Mouse (Mus musculus): Measurements from ENCODE around the gene Pdzd4. TPM values are rescaled to one million over a fixed set of nuclear protein-coding genes. Genes with fewer than 3 reads are reported as not detected.

Pdzd4 gene
- polyA plus RNA-seq, 1 experiment from 2014 or later = 0.06 TPM

- Histone ChIP-seq H3K9me3 (ENCODE audit: low read length) (no peaks in the 10 kb centered on the region), H3K4me3 (ENCODE audit: low read depth, low read length) (no peak overlapping the region), H3K36me3 (replicated peaks; ENCODE audit: insufficient read depth, low read length) (no peaks in the 10 kb centered on the region), H3K4me1 (ENCODE audit: insufficient read depth) (no peaks in the 10 kb centered on the region), H3K27me3 (ENCODE audit: insufficient read depth, low read length) (no peaks in the 10 kb centered on the region; the same call in 1 of the 2 replicates), H3K4me2 (ENCODE audit: low read depth, low read length) (no peak overlapping the region), H3K27ac (ENCODE audit: low read depth) (no peak overlapping the region), H3K9ac (replicated peaks) (no peak overlapping the region)
- DNase-seq = no peak
- no peak for ATAC-seq
- TF ChIP-seq CTCF (IDR thresholded peaks at IDR 0.05; ENCODE audit: low read depth) (no peak), EP300 (IDR thresholded peaks at IDR 0.05; ENCODE audit: low read depth) (no peak)
- 38% methylated on average over 3 of the region's 3 CpGs for WGBS (ENCODE audit: insufficient replicate concordance)
Observed at GRCm38 (mm10) chrX:73816596-73817314, 8.0 kb downstream of the Pdzd4 start.

GRCm38 (mm10) chrX:73815072-73815471 is 9.7 kb downstream of the Pdzd4 start:
- Histone ChIP-seq H3K27ac (ENCODE audit: low read depth) (no peak overlapping the region), H3K4me3 (ENCODE audit: low read depth, low read length) (no peak overlapping the region), H3K27me3 (ENCODE audit: insufficient read depth, low read length) (no peaks in the 10 kb centered on the region), H3K9ac (replicated peaks) (no peak overlapping the region), H3K36me3 (replicated peaks; ENCODE audit: insufficient read depth, low read length) (no peaks in the 10 kb centered on the region), H3K4me1 (ENCODE audit: insufficient read depth) (no peaks in the 10 kb centered on the region), H3K9me3 (ENCODE audit: low read length) (no peaks in the 10 kb centered on the region), H3K4me2 (ENCODE audit: low read depth, low read length) (no peak overlapping the region; the same call in 1 of the 2 replicates)
- no peak for ATAC-seq
- no peak for DNase-seq
- 17% methylated on average over 14 of the region's 14 CpGs for WGBS (ENCODE audit: insufficient replicate concordance)
- TF ChIP-seq EP300 (IDR thresholded peaks at IDR 0.05; ENCODE audit: low read depth) (no peak), CTCF (IDR thresholded peaks at IDR 0.05; ENCODE audit: low read depth) (no peak)

- ATAC-seq = no peak
- TF ChIP-seq EP300 (IDR thresholded peaks at IDR 0.05; ENCODE audit: low read depth) (no peak), CTCF (IDR thresholded peaks at IDR 0.05; ENCODE audit: low read depth) (no peak)
- 71% methylated on average over 1 of the region's 1 CpGs for WGBS (ENCODE audit: insufficient replicate concordance)
Observed at GRCm38 (mm10) chrX:73805814-73806213, 19.0 kb downstream of the Pdzd4 start.

GRCm38 (mm10) chrX:73798502-73798901 is 26.3 kb downstream of the Pdzd4 start:
- no peak overlapping the region for H3K27ac ChIP-seq (ENCODE audit: low read depth)
- H3K4me2 ChIP-seq (ENCODE audit: low read depth, low read length) = no peak overlapping the region
- WGBS (ENCODE audit: insufficient replicate concordance) = 46% methylated on average over 8 of the region's 9 CpGs
- ATAC-seq = peak; percentile 70
- no peaks in the 10 kb centered on the region for H3K4me1 ChIP-seq (ENCODE audit: insufficient read depth)
- TF ChIP-seq CTCF (IDR thresholded peaks at IDR 0.05; ENCODE audit: low read depth) (peak; percentile 88), EP300 (IDR thresholded peaks at IDR 0.05; ENCODE audit: low read depth) (no peak)
- no peaks in the 10 kb centered on the region for H3K36me3 ChIP-seq (replicated peaks; ENCODE audit: insufficient read depth, low read length)
- H3K9ac ChIP-seq (replicated peaks) = no peak overlapping the region
- no peak overlapping the region for H3K4me3 ChIP-seq (ENCODE audit: low read depth, low read length)
- peak; percentile 78 for DNase-seq
- no peaks in the 10 kb centered on the region for H3K9me3 ChIP-seq (ENCODE audit: low read length)
- H3K27me3 ChIP-seq (ENCODE audit: insufficient read depth, low read length) = peaks cover 4% of the 10 kb centered on the region; the same call in 1 of the 2 replicates

More at GRCm38 (mm10) chrX:73805814-73806213, 19.0 kb downstream of the Pdzd4 start:
- no peaks in the 10 kb centered on the region for H3K4me1 ChIP-seq (ENCODE audit: insufficient read depth)
- no peak overlapping the region for H3K4me2 ChIP-seq (ENCODE audit: low read depth, low read length)
- no peak overlapping the region for H3K27ac ChIP-seq (ENCODE audit: low read depth)
- no peaks in the 10 kb centered on the region for H3K9me3 ChIP-seq (ENCODE audit: low read length)
- no peaks in the 10 kb centered on the region for H3K36me3 ChIP-seq (replicated peaks; ENCODE audit: insufficient read depth, low read length)
- no peak for DNase-seq
- no peaks in the 10 kb centered on the region for H3K27me3 ChIP-seq (ENCODE audit: insufficient read depth, low read length)
- H3K4me3 ChIP-seq (ENCODE audit: low read depth, low read length) = no peak overlapping the region
- no peak overlapping the region for H3K9ac ChIP-seq (replicated peaks)

GRCm38 (mm10) chrX:73797511-73797910 is 27.3 kb downstream of the Pdzd4 start:
- Histone ChIP-seq H3K9ac (replicated peaks) (no peak overlapping the region), H3K27ac (ENCODE audit: low read depth) (no peak overlapping the region), H3K4me3 (ENCODE audit: low read depth, low read length) (no peak overlapping the region), H3K4me2 (ENCODE audit: low read depth, low read length) (no peak overlapping the region), H3K4me1 (ENCODE audit: insufficient read depth) (no peaks in the 10 kb centered on the region), H3K36me3 (replicated peaks; ENCODE audit: insufficient read depth, low read length) (no peaks in the 10 kb centered on the region), H3K27me3 (ENCODE audit: insufficient read depth, low read length) (peaks cover 4% of the 10 kb centered on the region; the same call in 1 of the 2 replicates), H3K9me3 (ENCODE audit: low read length) (no peaks in the 10 kb centered on the region)
- WGBS (ENCODE audit: insufficient replicate concordance) = 72% methylated on average over 2 of the region's 2 CpGs
- ATAC-seq = no peak
- TF ChIP-seq CTCF (IDR thresholded peaks at IDR 0.05; ENCODE audit: low read depth) = no peak
- TF ChIP-seq EP300 (IDR thresholded peaks at IDR 0.05; ENCODE audit: low read depth) = no peak
- no peak for DNase-seq

- TF ChIP-seq EP300 (IDR thresholded peaks at IDR 0.05; ENCODE audit: low read depth) (no peak), CTCF (IDR thresholded peaks at IDR 0.05; ENCODE audit: low read depth) (no peak)
- H3K27me3 ChIP-seq (ENCODE audit: insufficient read depth, low read length) = no peaks in the 10 kb centered on the region
- no peak overlapping the region for H3K4me2 ChIP-seq (ENCODE audit: low read depth, low read length)
- no peak overlapping the region for H3K27ac ChIP-seq (ENCODE audit: low read depth)
- H3K4me1 ChIP-seq (ENCODE audit: insufficient read depth) = peaks cover 3% of the 10 kb centered on the region; the same call in 1 of the 2 replicates
- H3K4me3 ChIP-seq (ENCODE audit: low read depth, low read length) = no peak overlapping the region
- WGBS (ENCODE audit: insufficient replicate concordance) = 0% methylated on average over 1 of the region's 1 CpGs
- ATAC-seq (no peak), DNase-seq (no peak)
- H3K36me3 ChIP-seq (replicated peaks; ENCODE audit: insufficient read depth, low read length) = peaks cover 5% of the 10 kb centered on the region; the same call in 1 of the 2 replicates
- no peak overlapping the region for H3K9ac ChIP-seq (replicated peaks)
- H3K9me3 ChIP-seq (ENCODE audit: low read length) = no peaks in the 10 kb centered on the region
Observed at GRCm38 (mm10) chrX:73793505-73793904, 31.3 kb downstream of the Pdzd4 start.
